Mouse (Mus musculus): ENCODE measurements around the gene Map4. TPM values are rescaled to one million over a fixed set of nuclear protein-coding genes. Genes with fewer than 3 reads are reported as not detected.

The Map4 gene
- polyA plus RNA-seq, 1 experiment from 2014 or later: 38.5 TPM

DNA sequence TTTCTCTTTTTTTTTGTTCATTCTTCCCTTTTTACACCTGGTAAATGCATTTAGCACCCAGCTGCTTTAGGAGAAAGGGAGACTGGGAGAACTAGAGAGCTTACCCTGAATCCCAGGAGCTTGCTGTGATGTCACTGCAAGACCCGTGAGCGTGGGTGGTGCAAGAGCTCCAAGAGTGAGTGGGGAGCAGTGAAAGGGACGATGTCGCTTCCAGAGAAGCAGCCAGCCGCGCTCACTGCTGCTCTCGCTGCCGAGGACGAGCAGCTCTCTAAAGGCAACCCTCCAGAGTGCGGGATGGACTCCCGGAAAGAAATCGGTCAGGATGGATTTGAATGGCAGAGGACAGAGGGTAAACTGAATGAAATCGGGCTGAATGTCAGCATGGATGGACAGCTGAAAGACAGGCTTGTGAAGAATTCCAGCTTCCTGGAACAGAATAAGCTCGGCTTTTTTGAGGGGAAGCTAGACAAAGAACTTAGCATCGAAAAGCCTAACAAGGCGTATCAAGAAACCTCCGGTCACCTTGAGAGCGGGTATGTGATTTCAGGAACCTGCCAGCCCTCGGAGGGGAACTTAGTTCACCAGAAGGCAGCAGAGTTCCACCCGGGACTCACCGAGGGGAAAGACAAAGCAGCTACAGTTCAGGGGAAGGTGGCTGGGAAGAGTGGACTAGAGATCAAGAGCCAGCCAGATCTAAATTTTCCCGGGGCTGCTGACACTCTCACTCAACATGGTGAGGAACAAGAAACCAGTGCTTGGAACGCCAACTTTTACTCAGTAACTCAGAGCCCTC lies 120.8 kb downstream of the Map4 start:
- Histone ChIP-seq H3K9me3 (ENCODE audit: control insufficient read depth, low read length) (no peaks in the 10 kb centered on the region), H3K27me3 (ENCODE audit: control insufficient read depth, insufficient read depth, low read length) (no peaks in the 10 kb centered on the region), H3K9ac (ENCODE audit: low read length) (no peak overlapping the region), H3K4me1 (ENCODE audit: control insufficient read depth, insufficient read depth, low read length) (no peaks in the 10 kb centered on the region), H3K4me2 (ENCODE audit: low read depth, severe bottlenecking) (no peak overlapping the region), H3K36me3 (ENCODE audit: control insufficient read depth, insufficient read depth, low read length) (no peaks in the 10 kb centered on the region), H3K4me3 (ENCODE audit: low read depth, low read length) (no peak overlapping the region), H3K27ac (replicated peaks; ENCODE audit: low read depth, low read length) (no peak overlapping the region)
- no peak for ATAC-seq (ENCODE audit: insufficient number of reproducible peaks, low FRiP score, low TSS enrichment, low read depth)
- WGBS: 74% methylated on average over 23 of the region's 23 CpGs
- no peak for DNase-seq (ENCODE audit: low spot score)

DNA sequence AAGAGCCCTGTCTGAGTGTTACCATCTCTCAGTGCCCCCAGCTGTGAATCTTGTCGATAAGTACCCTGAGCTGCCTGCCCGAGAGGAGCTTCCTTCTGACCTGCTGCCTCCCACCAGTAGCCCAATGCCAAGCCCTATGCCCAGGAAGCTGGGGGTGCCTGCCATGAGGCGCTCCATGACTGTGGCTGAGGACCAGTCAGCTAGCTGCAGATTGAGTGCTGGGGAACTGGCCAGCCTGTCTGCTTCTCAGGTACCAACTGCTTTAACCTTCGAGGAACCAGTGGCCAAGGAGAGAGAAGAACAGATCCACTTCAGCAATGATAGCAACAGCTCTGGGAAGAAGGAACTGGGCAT lies 121.7 kb downstream of the Map4 start:
- no peak overlapping the region for H3K9ac ChIP-seq (ENCODE audit: low read length)
- WGBS: 84% methylated on average over 4 of the region's 4 CpGs
- no peak overlapping the region for H3K4me3 ChIP-seq (ENCODE audit: low read depth, low read length)
- DNase-seq (ENCODE audit: low spot score) (no peak), ATAC-seq (ENCODE audit: insufficient number of reproducible peaks, low FRiP score, low TSS enrichment, low read depth) (no peak)
- H3K4me1 ChIP-seq (ENCODE audit: control insufficient read depth, insufficient read depth, low read length): no peaks in the 10 kb centered on the region
- H3K9me3 ChIP-seq (ENCODE audit: control insufficient read depth, low read length): no peaks in the 10 kb centered on the region
- H3K4me2 ChIP-seq (ENCODE audit: low read depth, severe bottlenecking): no peak overlapping the region
- no peaks in the 10 kb centered on the region for H3K27me3 ChIP-seq (ENCODE audit: control insufficient read depth, insufficient read depth, low read length)
- H3K27ac ChIP-seq (replicated peaks; ENCODE audit: low read depth, low read length): no peak overlapping the region
- no peaks in the 10 kb centered on the region for H3K36me3 ChIP-seq (ENCODE audit: control insufficient read depth, insufficient read depth, low read length)

DNA sequence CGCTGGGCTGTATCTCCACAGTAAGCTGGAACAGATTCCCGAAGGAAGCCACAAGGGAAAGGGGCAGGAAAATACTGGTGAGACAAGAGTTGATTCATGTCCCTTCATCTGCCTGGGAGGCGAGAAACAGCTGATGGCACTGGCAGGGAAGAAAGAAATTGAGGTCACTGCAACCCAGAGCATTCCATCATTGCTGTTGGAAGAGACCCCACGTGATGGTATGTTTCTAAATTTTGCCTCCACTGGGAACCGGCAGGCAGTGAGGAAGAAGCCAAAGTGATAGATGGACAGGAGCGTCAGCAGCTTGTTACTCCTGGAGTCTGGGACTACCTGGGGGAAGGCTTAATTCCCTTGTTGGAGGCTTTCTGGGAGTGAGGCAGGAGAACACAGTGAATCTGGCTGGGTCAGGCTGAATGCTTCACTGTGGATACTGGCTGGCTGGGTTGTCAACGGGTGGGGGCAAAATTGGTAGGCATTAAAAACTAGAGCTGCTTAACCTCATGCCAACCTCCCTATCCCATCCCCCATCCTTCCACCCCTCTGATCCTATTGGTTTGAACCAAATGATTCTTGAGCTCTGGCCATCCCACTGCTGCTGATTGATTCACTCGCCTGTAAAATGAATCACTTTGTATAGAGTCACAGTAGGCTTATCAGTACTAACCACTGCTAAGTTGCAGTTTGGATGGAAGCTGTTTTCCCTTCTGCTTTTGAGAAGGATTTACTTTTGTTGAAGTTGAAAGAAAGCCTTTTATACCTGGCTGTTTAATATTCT lies 122.2 kb downstream of the Map4 start:
- H3K4me2 ChIP-seq (ENCODE audit: low read depth, severe bottlenecking): no peak overlapping the region
- H3K9ac ChIP-seq (ENCODE audit: low read length): no peak overlapping the region
- no peaks in the 10 kb centered on the region for H3K27me3 ChIP-seq (ENCODE audit: control insufficient read depth, insufficient read depth, low read length)
- WGBS: 60% methylated on average over 8 of the region's 8 CpGs
- H3K4me1 ChIP-seq (ENCODE audit: control insufficient read depth, insufficient read depth, low read length): no peaks in the 10 kb centered on the region
- no peak for DNase-seq (ENCODE audit: low spot score)
- no peak overlapping the region for H3K4me3 ChIP-seq (ENCODE audit: low read depth, low read length)
- H3K9me3 ChIP-seq (ENCODE audit: control insufficient read depth, low read length): no peaks in the 10 kb centered on the region
- H3K27ac ChIP-seq (replicated peaks; ENCODE audit: low read depth, low read length): no peak overlapping the region
- H3K36me3 ChIP-seq (ENCODE audit: control insufficient read depth, insufficient read depth, low read length): no peaks in the 10 kb centered on the region
- no peak for ATAC-seq (ENCODE audit: insufficient number of reproducible peaks, low FRiP score, low TSS enrichment, low read depth)

DNA sequence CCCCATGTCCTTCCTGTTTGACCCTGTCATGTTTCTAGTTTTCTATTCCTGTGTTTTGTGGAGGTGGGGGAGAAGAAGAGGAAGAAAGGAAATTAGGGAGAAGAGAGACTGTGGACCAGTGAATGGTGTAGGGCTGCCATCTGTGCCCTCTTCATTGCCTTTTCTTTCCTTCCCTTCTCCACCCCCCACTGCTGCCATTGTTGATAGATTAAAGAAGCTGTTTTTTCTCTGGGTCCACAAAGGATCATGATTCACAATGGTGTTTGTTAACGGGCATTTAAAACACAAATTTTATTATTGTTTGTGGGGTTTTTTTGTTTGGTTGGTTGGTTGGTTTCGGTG lies 122.8 kb downstream of the Map4 start:
- Histone ChIP-seq H3K9me3 (ENCODE audit: control insufficient read depth, low read length) (no peaks in the 10 kb centered on the region), H3K36me3 (ENCODE audit: control insufficient read depth, insufficient read depth, low read length) (no peaks in the 10 kb centered on the region), H3K9ac (ENCODE audit: low read length) (no peak overlapping the region), H3K4me2 (ENCODE audit: low read depth, severe bottlenecking) (no peak overlapping the region), H3K4me3 (ENCODE audit: low read depth, low read length) (no peak overlapping the region), H3K4me1 (ENCODE audit: control insufficient read depth, insufficient read depth, low read length) (no peaks in the 10 kb centered on the region), H3K27me3 (ENCODE audit: control insufficient read depth, insufficient read depth, low read length) (no peaks in the 10 kb centered on the region), H3K27ac (replicated peaks; ENCODE audit: low read depth, low read length) (no peak overlapping the region)
- WGBS: 82% methylated on average over 2 of the region's 2 CpGs
- no peak for ATAC-seq (ENCODE audit: insufficient number of reproducible peaks, low FRiP score, low TSS enrichment, low read depth)
- no peak for DNase-seq (ENCODE audit: low spot score)

DNA sequence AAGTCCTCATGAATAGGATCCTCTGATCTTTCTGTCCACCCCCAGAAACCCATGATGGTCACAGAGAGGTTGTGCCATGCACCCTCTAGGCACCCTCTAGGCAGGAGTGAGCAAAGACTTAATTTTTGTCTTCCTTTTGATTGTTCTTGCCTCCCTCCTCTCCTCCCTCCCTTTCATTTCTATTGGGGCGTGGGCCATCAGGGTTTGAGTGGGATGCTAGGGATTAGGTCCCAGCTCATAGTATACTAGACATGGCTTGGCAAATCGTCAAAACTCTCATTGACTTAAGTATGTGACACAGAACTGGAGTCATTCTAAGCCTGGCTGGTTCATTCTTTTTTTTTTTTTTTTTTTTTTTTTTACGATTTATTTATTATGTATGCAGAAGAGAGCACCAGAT lies 123.5 kb downstream of the Map4 start:
- no peak for DNase-seq (ENCODE audit: low spot score)
- H3K4me1 ChIP-seq (ENCODE audit: control insufficient read depth, insufficient read depth, low read length): no peaks in the 10 kb centered on the region
- H3K4me2 ChIP-seq (ENCODE audit: low read depth, severe bottlenecking): no peak overlapping the region
- H3K4me3 ChIP-seq (ENCODE audit: low read depth, low read length): no peak overlapping the region
- H3K36me3 ChIP-seq (ENCODE audit: control insufficient read depth, insufficient read depth, low read length): no peaks in the 10 kb centered on the region
- no peak overlapping the region for H3K27ac ChIP-seq (replicated peaks; ENCODE audit: low read depth, low read length)
- no peaks in the 10 kb centered on the region for H3K9me3 ChIP-seq (ENCODE audit: control insufficient read depth, low read length)
- ATAC-seq (ENCODE audit: insufficient number of reproducible peaks, low FRiP score, low TSS enrichment, low read depth): no peak
- no peak overlapping the region for H3K9ac ChIP-seq (ENCODE audit: low read length)
- WGBS: 94% methylated on average over 3 of the region's 3 CpGs
- no peaks in the 10 kb centered on the region for H3K27me3 ChIP-seq (ENCODE audit: control insufficient read depth, insufficient read depth, low read length)

DNA sequence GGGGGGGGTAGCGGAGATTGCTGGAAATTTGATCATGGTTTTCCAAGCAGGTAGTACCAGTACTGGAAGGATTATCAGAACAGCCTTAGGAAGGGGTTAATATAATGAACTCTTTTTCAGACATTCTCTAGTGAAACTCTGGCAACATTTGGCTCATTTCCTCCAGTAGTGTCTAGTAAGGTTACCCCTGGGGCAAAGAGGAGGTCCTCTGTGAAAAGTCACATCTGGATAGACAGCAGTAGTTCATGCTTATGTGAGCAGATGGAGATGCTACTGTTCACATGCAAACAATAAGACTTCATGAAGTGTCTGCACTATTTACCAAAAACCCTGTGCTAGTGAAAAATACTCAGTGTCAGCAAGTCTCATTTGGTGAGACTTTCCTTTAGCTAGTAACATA lies 125.9 kb downstream of the Map4 start:
- DNase-seq (ENCODE audit: low spot score) (no peak), ATAC-seq (ENCODE audit: insufficient number of reproducible peaks, low FRiP score, low TSS enrichment, low read depth) (no peak)
- H3K4me2 ChIP-seq (ENCODE audit: low read depth, severe bottlenecking): no peak overlapping the region
- no peaks in the 10 kb centered on the region for H3K36me3 ChIP-seq (ENCODE audit: control insufficient read depth, insufficient read depth, low read length)
- H3K9me3 ChIP-seq (ENCODE audit: control insufficient read depth, low read length): no peaks in the 10 kb centered on the region
- WGBS: 96% methylated on average over 1 of the region's 1 CpGs
- H3K4me1 ChIP-seq (ENCODE audit: control insufficient read depth, insufficient read depth, low read length): no peaks in the 10 kb centered on the region
- H3K9ac ChIP-seq (ENCODE audit: low read length): no peak overlapping the region
- H3K27ac ChIP-seq (replicated peaks; ENCODE audit: low read depth, low read length): no peak overlapping the region
- H3K4me3 ChIP-seq (ENCODE audit: low read depth, low read length): no peak overlapping the region
- H3K27me3 ChIP-seq (ENCODE audit: control insufficient read depth, insufficient read depth, low read length): no peaks in the 10 kb centered on the region

DNA sequence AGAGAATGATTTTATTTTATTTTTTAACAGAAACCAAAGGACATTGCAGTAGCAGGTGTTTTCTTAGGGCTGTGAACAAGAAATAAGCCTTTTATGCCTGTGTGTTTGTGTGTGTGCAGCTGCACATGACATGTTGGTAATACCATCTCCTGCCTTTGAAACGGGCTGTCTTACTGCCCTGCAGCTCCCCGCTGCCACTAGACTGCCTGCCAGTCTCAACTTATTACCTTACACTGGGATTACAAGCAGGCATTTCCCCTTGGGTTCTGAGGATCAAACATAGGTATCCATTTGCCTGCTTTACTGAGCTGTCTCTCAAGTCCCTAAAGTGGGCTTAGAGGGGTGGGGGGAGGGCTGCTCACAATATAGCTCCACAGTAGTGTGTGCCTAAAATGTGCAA lies 129.5 kb downstream of the Map4 start:
- H3K9ac ChIP-seq (ENCODE audit: low read length): no peak overlapping the region
- H3K4me2 ChIP-seq (ENCODE audit: low read depth, severe bottlenecking): no peak overlapping the region
- ATAC-seq (ENCODE audit: insufficient number of reproducible peaks, low FRiP score, low TSS enrichment, low read depth): no peak
- 75% methylated on average over 2 of the region's 2 CpGs for WGBS
- no peak overlapping the region for H3K4me3 ChIP-seq (ENCODE audit: low read depth, low read length)
- no peaks in the 10 kb centered on the region for H3K9me3 ChIP-seq (ENCODE audit: control insufficient read depth, low read length)
- H3K4me1 ChIP-seq (ENCODE audit: control insufficient read depth, insufficient read depth, low read length): no peaks in the 10 kb centered on the region
- H3K27ac ChIP-seq (replicated peaks; ENCODE audit: low read depth, low read length): no peak overlapping the region
- H3K36me3 ChIP-seq (ENCODE audit: control insufficient read depth, insufficient read depth, low read length): no peaks in the 10 kb centered on the region
- no peaks in the 10 kb centered on the region for H3K27me3 ChIP-seq (ENCODE audit: control insufficient read depth, insufficient read depth, low read length)
- DNase-seq (ENCODE audit: low spot score): no peak

DNA sequence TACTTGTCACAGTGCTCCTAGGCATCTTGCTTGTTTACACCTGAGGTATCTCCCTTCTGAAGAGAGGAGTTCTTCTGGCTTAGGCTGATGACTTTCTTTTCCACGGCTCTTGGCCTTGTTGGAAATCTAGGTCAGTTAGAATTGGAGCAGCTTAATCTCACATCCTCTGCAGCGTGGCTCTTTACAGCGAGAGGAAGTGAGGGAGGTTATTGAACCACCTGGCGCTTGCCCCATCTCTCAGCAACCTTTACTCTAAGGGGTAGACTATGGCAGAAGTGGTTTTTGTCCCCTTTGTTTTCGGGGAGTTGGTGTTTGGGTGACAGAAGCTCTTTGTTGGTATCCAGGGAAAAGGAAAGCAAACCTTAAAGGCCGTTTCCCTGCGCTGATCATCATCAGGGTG lies 131.1 kb downstream of the Map4 start:
- Histone ChIP-seq H3K27ac (replicated peaks; ENCODE audit: low read depth, low read length) (no peak overlapping the region), H3K9me3 (ENCODE audit: control insufficient read depth, low read length) (no peaks in the 10 kb centered on the region), H3K27me3 (ENCODE audit: control insufficient read depth, insufficient read depth, low read length) (no peaks in the 10 kb centered on the region), H3K4me1 (ENCODE audit: control insufficient read depth, insufficient read depth, low read length) (no peaks in the 10 kb centered on the region), H3K4me2 (ENCODE audit: low read depth, severe bottlenecking) (no peak overlapping the region), H3K36me3 (ENCODE audit: control insufficient read depth, insufficient read depth, low read length) (no peaks in the 10 kb centered on the region; the same call in 1 of the 2 replicates), H3K9ac (ENCODE audit: low read length) (no peak overlapping the region), H3K4me3 (ENCODE audit: low read depth, low read length) (no peak overlapping the region)
- 89% methylated on average over 7 of the region's 7 CpGs for WGBS
- no peak for DNase-seq (ENCODE audit: low spot score)
- no peak for ATAC-seq (ENCODE audit: insufficient number of reproducible peaks, low FRiP score, low TSS enrichment, low read depth)
